In genomic region chr14:22435441-22435840, GRCm38 (mm10) we compare ENCODE assay signal across 26 mouse cellular contexts.
DNase-seq lines count a peak whose midpoint lies in the region; ATAC-seq and TF ChIP-seq lines count a peak whose summit lies in the region.
"Had no signal": no experiment of that assay in that cellular context is flagged by ENCODE, and none has a peak within 500 bp of the region (broad histone marks: within the 10 kb centered on the region; RNA-seq: fewer than 3 reads in every experiment).

No protein-coding gene starts in this region.

- H3K9me3 ChIP-seq in intestine, embryonic 16.5 days (ENCODE audit: control insufficient read depth, low read length), result no peaks in the 10 kb centered on the region
- H3K9me3 ChIP-seq in intestine, postnatal 0 days (ENCODE audit: control insufficient read depth), result no peaks in the 10 kb centered on the region
- no peaks in the 10 kb centered on the region for H3K9me3 ChIP-seq in lung, embryonic 15.5 days
- no peaks in the 10 kb centered on the region for H3K9me3 ChIP-seq in limb, embryonic 12.5 days
- H3K9me3 ChIP-seq: forebrain, embryonic 10.5 days; forebrain, embryonic 13.5 days; heart, embryonic 12.5 days; heart, embryonic 15.5 days; hindbrain, embryonic 10.5 days; hindbrain, embryonic 13.5 days had no signal

- no peak overlapping the region for H3K4me2 ChIP-seq in intestine, embryonic 16.5 days (ENCODE audit: low read depth, low read length)
- no peak overlapping the region for H3K4me2 ChIP-seq in intestine, postnatal 0 days (replicated peaks; ENCODE audit: low read depth)
- H3K4me2 ChIP-seq in lung, embryonic 15.5 days, result no peak overlapping the region
- no peak overlapping the region for H3K4me2 ChIP-seq in limb, embryonic 12.5 days
- H3K4me2 ChIP-seq: forebrain, embryonic 13.5 days; heart, embryonic 12.5 days; heart, embryonic 15.5 days; hindbrain, embryonic 13.5 days had no signal

- WGBS in intestine, embryonic 16.5 days, result 42% methylated on average over 3 of the region's 3 CpGs
- WGBS in intestine, postnatal 0 days, result 42% methylated on average over 3 of the region's 3 CpGs
- 31% methylated on average over 3 of the region's 3 CpGs for WGBS in lung, embryonic 15.5 days
- 8% methylated on average over 3 of the region's 3 CpGs for WGBS in limb, embryonic 12.5 days

- H3K27me3 ChIP-seq in intestine, embryonic 16.5 days (replicated peaks; ENCODE audit: control insufficient read depth, insufficient read depth, low read length), result no peaks in the 10 kb centered on the region
- no peaks in the 10 kb centered on the region for H3K27me3 ChIP-seq in intestine, postnatal 0 days (replicated peaks; ENCODE audit: control insufficient read depth, insufficient read depth, low read length)
- H3K27me3 ChIP-seq in lung, embryonic 15.5 days, result no peaks in the 10 kb centered on the region
- H3K27me3 ChIP-seq in limb, embryonic 12.5 days, result peaks cover 49% of the 10 kb centered on the region
- H3K27me3 ChIP-seq: heart, embryonic 12.5 days; heart, embryonic 15.5 days; hindbrain, embryonic 13.5 days; Patski had no signal

- DNase-seq in lung, postnatal 4 days, result no peak
- DNase-seq in lung, postnatal 10 days, result peak; percentile 15
- no peak for DNase-seq in lung, adult 18-20 months
- no peak for DNase-seq in heart, adult 8-10 months (ENCODE audit: low spot score)
- DNase-seq: adrenal gland, postnatal 10 days; adrenal gland, postnatal 36 days; cerebellum, adult 18-20 months; cerebellum, adult 9-10 months; cerebellum, postnatal 14 days; gastrocnemius, postnatal 14 days; heart, adult 11 months; heart, postnatal 10 days; heart, postnatal 36 days had no signal

- no peak overlapping the region for H3K4me3 ChIP-seq in intestine, embryonic 16.5 days (ENCODE audit: low read length)
- no peak overlapping the region for H3K4me3 ChIP-seq in intestine, postnatal 0 days (ENCODE audit: low read depth, low read length)
- H3K4me3 ChIP-seq in lung, embryonic 15.5 days, result no peak overlapping the region
- no peak overlapping the region for H3K4me3 ChIP-seq in limb, embryonic 12.5 days (replicated peaks)
- H3K4me3 ChIP-seq: forebrain, embryonic 10.5 days; forebrain, embryonic 13.5 days; heart, embryonic 12.5 days; heart, embryonic 15.5 days; hindbrain, embryonic 10.5 days; hindbrain, embryonic 13.5 days had no signal

- 0 out of 2 replicates have a peak, but pooled peaks have one; percentile 31 for ATAC-seq in intestine, embryonic 16.5 days
- no peak for ATAC-seq in intestine, postnatal 0 days
- ATAC-seq in lung, embryonic 15.5 days (ENCODE audit: borderline replicate concordance, extremely low read depth, low FRiP score, low TSS enrichment), result no peak
- no peak for ATAC-seq in limb, embryonic 12.5 days (ENCODE audit: insufficient number of reproducible peaks, insufficient read depth, low FRiP score, low TSS enrichment, low read depth)
- ATAC-seq: forebrain, embryonic 13.5 days; forebrain, embryonic 16.5 days; Patski had no signal

- TF ChIP-seq CTCF in intestine, postnatal 0 days (IDR thresholded peaks at IDR 0.05; ENCODE audit: low read depth), result no peak

- H3K36me3 ChIP-seq in intestine, embryonic 16.5 days (ENCODE audit: control insufficient read depth, insufficient read depth, low read length), result no peaks in the 10 kb centered on the region
- no peaks in the 10 kb centered on the region for H3K36me3 ChIP-seq in intestine, postnatal 0 days (ENCODE audit: control insufficient read depth, insufficient read depth)
- no peaks in the 10 kb centered on the region for H3K36me3 ChIP-seq in lung, embryonic 15.5 days
- no peaks in the 10 kb centered on the region for H3K36me3 ChIP-seq in limb, embryonic 12.5 days
- H3K36me3 ChIP-seq: forebrain, embryonic 10.5 days; G1E; heart, embryonic 12.5 days; heart, embryonic 15.5 days; hindbrain, embryonic 10.5 days; hindbrain, embryonic 13.5 days had no signal

- H3K27ac ChIP-seq in intestine, embryonic 16.5 days (ENCODE audit: low read length), result no peak overlapping the region
- no peak overlapping the region for H3K27ac ChIP-seq in intestine, postnatal 0 days (ENCODE audit: low read depth, low read length)
- H3K27ac ChIP-seq in lung, embryonic 15.5 days, result 0 out of 2 replicates have a peak overlapping the region, but pooled peaks have one; percentile 2
- 0 out of 2 replicates have a peak overlapping the region, but pooled peaks have one; percentile 32 for H3K27ac ChIP-seq in limb, embryonic 12.5 days
- H3K27ac ChIP-seq: forebrain, embryonic 10.5 days; forebrain, embryonic 13.5 days; heart, embryonic 15.5 days; hindbrain, embryonic 10.5 days; hindbrain, embryonic 13.5 days had no signal

- H3K4me1 ChIP-seq in intestine, embryonic 16.5 days (ENCODE audit: control insufficient read depth, insufficient read depth, low read length), result no peaks in the 10 kb centered on the region; the same call in 1 of the 2 replicates
- no peaks in the 10 kb centered on the region for H3K4me1 ChIP-seq in intestine, postnatal 0 days (replicated peaks; ENCODE audit: control insufficient read depth, insufficient read depth, low read length)
- peaks cover 10% of the 10 kb centered on the region; the same call in 1 of the 2 replicates for H3K4me1 ChIP-seq in lung, embryonic 15.5 days
- H3K4me1 ChIP-seq in limb, embryonic 12.5 days (replicated peaks), result peaks cover 42% of the 10 kb centered on the region

- H3K9ac ChIP-seq in intestine, embryonic 16.5 days (ENCODE audit: low read depth, low read length), result no peak overlapping the region
- H3K9ac ChIP-seq in intestine, postnatal 0 days (ENCODE audit: low read depth, low read length), result no peak overlapping the region
- H3K9ac ChIP-seq in lung, embryonic 15.5 days, result no peak overlapping the region
- no peak overlapping the region for H3K9ac ChIP-seq in limb, embryonic 12.5 days (replicated peaks)
- H3K9ac ChIP-seq: forebrain, embryonic 13.5 days; heart, embryonic 12.5 days; heart, embryonic 15.5 days; hindbrain, embryonic 13.5 days had no signal

Comparison
In these comparisons a context has a peak if more than half of its experiments do, and no peak if none do; other contexts are left out.
1. H3K27ac ChIP-seq: peak in lung, embryonic 15.5 days (single experiment) and limb, embryonic 12.5 days (single experiment); none in intestine, embryonic 16.5 days (single experiment) and intestine, postnatal 0 days (single experiment).